1 mouse cellular context compared by ENCODE assay signal in the genomic region with DNA sequence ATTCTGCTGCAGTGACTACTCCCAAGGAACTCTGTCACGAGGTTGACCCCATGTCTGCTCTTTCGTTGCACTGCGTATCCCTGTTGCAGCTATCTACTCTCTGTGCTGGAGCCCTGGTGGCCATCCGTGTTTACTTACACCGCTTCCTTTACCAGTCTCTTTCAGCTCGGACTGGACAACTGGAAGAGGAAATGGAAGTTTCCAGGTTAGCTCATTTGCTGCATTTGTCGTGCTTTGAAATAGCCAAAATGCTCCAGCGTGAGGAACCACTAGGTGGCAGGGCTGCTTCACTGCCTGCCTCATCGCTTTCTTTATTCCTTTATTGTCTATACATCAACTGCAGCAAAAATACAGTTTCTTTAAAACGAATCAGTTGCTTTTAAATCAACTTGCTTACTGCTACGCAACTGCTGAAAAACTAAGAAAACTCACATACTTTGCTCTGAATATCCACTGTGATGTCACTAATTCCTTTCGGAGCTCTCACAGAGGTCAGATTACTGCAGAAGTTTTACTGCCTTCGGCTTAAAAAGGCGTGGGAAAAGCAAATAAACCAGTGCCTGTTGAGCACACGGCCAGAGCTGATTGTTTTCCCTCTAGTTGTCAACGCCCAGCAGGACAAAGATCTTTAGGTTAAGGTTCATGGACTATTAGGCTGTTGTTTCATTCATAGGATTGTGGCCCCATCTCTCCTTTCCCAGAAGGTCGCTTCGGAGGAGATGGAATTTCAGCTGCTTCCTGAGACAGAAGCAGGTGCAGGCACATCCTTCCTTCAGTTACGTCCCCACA.
TF ChIP-seq lines count a peak whose summit lies in the region.

No protein-coding gene starts in this region.

TF ChIP-seq in myocyte, 11 proteins besides CTCF, POLR2A, EP300 and RAD21 (continued from another document):
- TF ChIP-seq E2F4 (IDR thresholded peaks at IDR 0.05; ENCODE audit: insufficient read depth) (no peak), MAX (IDR thresholded peaks at IDR 0.05; ENCODE audit: low read depth) (no peak), MYOG (IDR thresholded peaks at IDR 0.05; ENCODE audit: control insufficient read depth in 1 of 3, insufficient read depth in 1 of 3, insufficient read length in 2 of 3, low read depth in 2 of 3) (no peak)
